Mouse (Mus musculus): ENCODE measurements around the gene Iqgap2. TPM values are rescaled to one million over a fixed set of nuclear protein-coding genes. Genes with fewer than 3 reads are reported as not detected.

The Iqgap2 gene
- polyA plus RNA-seq, 1 experiment from 2014 or later = 25.3 TPM

- ATAC-seq (ENCODE audit: insufficient number of reproducible peaks, insufficient read depth, low FRiP score, low read depth) = no peak
- WGBS = 80% methylated on average over 8 of the region's 8 CpGs
- Histone ChIP-seq H3K27ac (ENCODE audit: low read length) (no peak overlapping the region), H3K9me3 (ENCODE audit: control insufficient read depth, low read depth, low read length) (no peaks in the 10 kb centered on the region), H3K36me3 (ENCODE audit: control insufficient read depth, insufficient read depth, low read length) (no peaks in the 10 kb centered on the region), H3K4me2 (replicated peaks; ENCODE audit: low read depth, low read length) (no peak overlapping the region), H3K4me3 (ENCODE audit: low read depth, low read length) (no peak overlapping the region), H3K4me1 (ENCODE audit: control insufficient read depth, insufficient read depth, low read length) (peaks cover under 1% of the 10 kb centered on the region; the same call in 1 of the 2 replicates), H3K27me3 (ENCODE audit: control insufficient read depth, insufficient read depth, low read length) (no peaks in the 10 kb centered on the region), H3K9ac (replicated peaks; ENCODE audit: low read depth, low read length) (no peak overlapping the region)
Observed at GRCm38 (mm10) chr13:95794346-95794745, 97.4 kb downstream of the Iqgap2 start.

GRCm38 (mm10) chr13:95790883-95791282 is 100.8 kb downstream of the Iqgap2 start:
- H3K4me3 ChIP-seq (ENCODE audit: low read depth, low read length) = no peak overlapping the region
- no peaks in the 10 kb centered on the region for H3K36me3 ChIP-seq (ENCODE audit: control insufficient read depth, insufficient read depth, low read length)
- H3K4me2 ChIP-seq (replicated peaks; ENCODE audit: low read depth, low read length) = no peak overlapping the region
- ATAC-seq (ENCODE audit: insufficient number of reproducible peaks, insufficient read depth, low FRiP score, low read depth) = no peak
- WGBS = 81% methylated on average over 6 of the region's 6 CpGs
- no peaks in the 10 kb centered on the region for H3K27me3 ChIP-seq (ENCODE audit: control insufficient read depth, insufficient read depth, low read length)
- no peaks in the 10 kb centered on the region for H3K9me3 ChIP-seq (ENCODE audit: control insufficient read depth, low read depth, low read length)
- no peak overlapping the region for H3K27ac ChIP-seq (ENCODE audit: low read length)
- H3K4me1 ChIP-seq (ENCODE audit: control insufficient read depth, insufficient read depth, low read length) = no peaks in the 10 kb centered on the region
- H3K9ac ChIP-seq (replicated peaks; ENCODE audit: low read depth, low read length) = no peak overlapping the region

- Histone ChIP-seq H3K27ac (ENCODE audit: low read length) (no peak overlapping the region), H3K9ac (replicated peaks; ENCODE audit: low read depth, low read length) (no peak overlapping the region), H3K4me1 (ENCODE audit: control insufficient read depth, insufficient read depth, low read length) (no peaks in the 10 kb centered on the region), H3K9me3 (ENCODE audit: control insufficient read depth, low read depth, low read length) (no peaks in the 10 kb centered on the region), H3K36me3 (ENCODE audit: control insufficient read depth, insufficient read depth, low read length) (no peaks in the 10 kb centered on the region), H3K4me2 (replicated peaks; ENCODE audit: low read depth, low read length) (no peak overlapping the region), H3K27me3 (ENCODE audit: control insufficient read depth, insufficient read depth, low read length) (no peaks in the 10 kb centered on the region), H3K4me3 (ENCODE audit: low read depth, low read length) (no peak overlapping the region)
- no peak for ATAC-seq (ENCODE audit: insufficient number of reproducible peaks, insufficient read depth, low FRiP score, low read depth)
- 55% methylated on average over 10 of the region's 10 CpGs for WGBS
Observed at GRCm38 (mm10) chr13:95788631-95789376, 102.9 kb downstream of the Iqgap2 start.

GRCm38 (mm10) chr13:95782969-95783332 is 108.8 kb downstream of the Iqgap2 start:
- Histone ChIP-seq H3K9ac (replicated peaks; ENCODE audit: low read depth, low read length) (no peak overlapping the region), H3K27me3 (ENCODE audit: control insufficient read depth, insufficient read depth, low read length) (no peaks in the 10 kb centered on the region), H3K27ac (ENCODE audit: low read length) (no peak overlapping the region), H3K4me1 (ENCODE audit: control insufficient read depth, insufficient read depth, low read length) (peaks cover 26% of the 10 kb centered on the region), H3K9me3 (ENCODE audit: control insufficient read depth, low read depth, low read length) (no peaks in the 10 kb centered on the region), H3K4me3 (ENCODE audit: low read depth, low read length) (no peak overlapping the region), H3K4me2 (replicated peaks; ENCODE audit: low read depth, low read length) (no peak overlapping the region), H3K36me3 (ENCODE audit: control insufficient read depth, insufficient read depth, low read length) (no peaks in the 10 kb centered on the region)
- ATAC-seq (ENCODE audit: insufficient number of reproducible peaks, insufficient read depth, low FRiP score, low read depth) = 0 out of 2 replicates have a peak, but pooled peaks have one; percentile 16
- 60% methylated on average over 2 of the region's 2 CpGs for WGBS

GRCm38 (mm10) chr13:95782311-95782968 is 109.3 kb downstream of the Iqgap2 start:
- ATAC-seq (ENCODE audit: insufficient number of reproducible peaks, insufficient read depth, low FRiP score, low read depth) = no peak
- H3K9me3 ChIP-seq (ENCODE audit: control insufficient read depth, low read depth, low read length) = no peaks in the 10 kb centered on the region
- H3K4me3 ChIP-seq (ENCODE audit: low read depth, low read length) = no peak overlapping the region
- H3K4me2 ChIP-seq (replicated peaks; ENCODE audit: low read depth, low read length) = no peak overlapping the region
- no peaks in the 10 kb centered on the region for H3K36me3 ChIP-seq (ENCODE audit: control insufficient read depth, insufficient read depth, low read length)
- 0 out of 2 replicates have a peak overlapping the region, but pooled peaks have one; percentile 10 for H3K27ac ChIP-seq (ENCODE audit: low read length)
- H3K9ac ChIP-seq (replicated peaks; ENCODE audit: low read depth, low read length) = no peak overlapping the region
- peaks cover 30% of the 10 kb centered on the region for H3K4me1 ChIP-seq (ENCODE audit: control insufficient read depth, insufficient read depth, low read length)
- 58% methylated on average over 15 of the region's 15 CpGs for WGBS
- H3K27me3 ChIP-seq (ENCODE audit: control insufficient read depth, insufficient read depth, low read length) = no peaks in the 10 kb centered on the region

GRCm38 (mm10) chr13:95780038-95780437 is 111.7 kb downstream of the Iqgap2 start:
- Histone ChIP-seq H3K4me2 (replicated peaks; ENCODE audit: low read depth, low read length) (no peak overlapping the region), H3K4me1 (ENCODE audit: control insufficient read depth, insufficient read depth, low read length) (peaks cover 31% of the 10 kb centered on the region), H3K27ac (ENCODE audit: low read length) (0 out of 2 replicates have a peak overlapping the region, but pooled peaks have one; percentile 11), H3K36me3 (ENCODE audit: control insufficient read depth, insufficient read depth, low read length) (no peaks in the 10 kb centered on the region), H3K27me3 (ENCODE audit: control insufficient read depth, insufficient read depth, low read length) (no peaks in the 10 kb centered on the region), H3K9me3 (ENCODE audit: control insufficient read depth, low read depth, low read length) (no peaks in the 10 kb centered on the region), H3K9ac (replicated peaks; ENCODE audit: low read depth, low read length) (no peak overlapping the region), H3K4me3 (ENCODE audit: low read depth, low read length) (no peak overlapping the region)
- WGBS = 72% methylated on average over 7 of the region's 7 CpGs
- no peak for ATAC-seq (ENCODE audit: insufficient number of reproducible peaks, insufficient read depth, low FRiP score, low read depth)

- H3K4me3 ChIP-seq (ENCODE audit: low read depth, low read length) = no peak overlapping the region
- no peaks in the 10 kb centered on the region for H3K27me3 ChIP-seq (ENCODE audit: control insufficient read depth, insufficient read depth, low read length)
- no peak overlapping the region for H3K27ac ChIP-seq (ENCODE audit: low read length)
- H3K9me3 ChIP-seq (ENCODE audit: control insufficient read depth, low read depth, low read length) = no peaks in the 10 kb centered on the region
- H3K4me2 ChIP-seq (replicated peaks; ENCODE audit: low read depth, low read length) = no peak overlapping the region
- H3K36me3 ChIP-seq (ENCODE audit: control insufficient read depth, insufficient read depth, low read length) = no peaks in the 10 kb centered on the region
- H3K9ac ChIP-seq (replicated peaks; ENCODE audit: low read depth, low read length) = no peak overlapping the region
- no peak for ATAC-seq (ENCODE audit: insufficient number of reproducible peaks, insufficient read depth, low FRiP score, low read depth)
- H3K4me1 ChIP-seq (ENCODE audit: control insufficient read depth, insufficient read depth, low read length) = peaks cover 31% of the 10 kb centered on the region
- WGBS = 38% methylated on average over 8 of the region's 8 CpGs
Observed at GRCm38 (mm10) chr13:95779261-95779660, 112.5 kb downstream of the Iqgap2 start.

- Histone ChIP-seq H3K27ac (ENCODE audit: low read length) (no peak overlapping the region), H3K9me3 (ENCODE audit: control insufficient read depth, low read depth, low read length) (no peaks in the 10 kb centered on the region), H3K9ac (replicated peaks; ENCODE audit: low read depth, low read length) (no peak overlapping the region), H3K4me2 (replicated peaks; ENCODE audit: low read depth, low read length) (no peak overlapping the region), H3K27me3 (ENCODE audit: control insufficient read depth, insufficient read depth, low read length) (no peaks in the 10 kb centered on the region), H3K4me1 (ENCODE audit: control insufficient read depth, insufficient read depth, low read length) (peaks cover 31% of the 10 kb centered on the region), H3K4me3 (ENCODE audit: low read depth, low read length) (no peak overlapping the region), H3K36me3 (ENCODE audit: control insufficient read depth, insufficient read depth, low read length) (no peaks in the 10 kb centered on the region)
- ATAC-seq (ENCODE audit: insufficient number of reproducible peaks, insufficient read depth, low FRiP score, low read depth) = no peak
- 52% methylated on average over 9 of the region's 9 CpGs for WGBS
Observed at GRCm38 (mm10) chr13:95778761-95779161, 113.0 kb downstream of the Iqgap2 start.

All from stomach, embryonic 14.5 days (tissue).